Mouse (Mus musculus): ENCODE results near the gene Dnase2a. TPM values are rescaled to one million over a fixed set of nuclear protein-coding genes. Genes with fewer than 3 reads are reported as not detected.
A peak's percentile ranks its signal among the peaks of the same experiment; 100 is the strongest.

The Dnase2a gene
- polyA plus RNA-seq, 1 experiment from 2014 or later: 6.6 TPM

GRCm38 (mm10) chr8:84928456-84929306, 20.3 kb downstream of the Dnase2a start:
- 2% methylated on average over 51 of the region's 52 CpGs for WGBS
- Histone ChIP-seq H3K27me3 (ENCODE audit: low read depth, poor library complexity, severe bottlenecking) (peaks cover 72% of the 10 kb centered on the region), H3K36me3 (0 out of 2 replicates have a peak, but pooled peaks cover 3% of the 10 kb centered on the region), H3K4me3 (peak overlapping the region; percentile 61), H3K4me1 (peaks cover 14% of the 10 kb centered on the region), H3K9me3 (replicated peaks) (no peaks in the 10 kb centered on the region), H3K27ac (replicated peaks) (0 out of 2 replicates have a peak overlapping the region, but pooled peaks have one; percentile 33)
- peak; percentile 82 for DNase-seq (ENCODE audit: low spot score)

GRCm38 (mm10) chr8:84930582-84930981, 22.2 kb downstream of the Dnase2a start:
- Histone ChIP-seq H3K27me3 (ENCODE audit: low read depth, poor library complexity, severe bottlenecking) (peaks cover 85% of the 10 kb centered on the region), H3K4me3 (no peak overlapping the region), H3K4me1 (peaks cover 30% of the 10 kb centered on the region), H3K9me3 (replicated peaks) (no peaks in the 10 kb centered on the region), H3K27ac (replicated peaks) (no peak overlapping the region), H3K36me3 (no peaks in the 10 kb centered on the region)
- DNase-seq (ENCODE audit: low spot score): no peak
- WGBS: 92% methylated on average over 13 of the region's 13 CpGs

- 86% methylated on average over 16 of the region's 16 CpGs for WGBS
- peaks cover 42% of the 10 kb centered on the region for H3K4me1 ChIP-seq
- H3K27me3 ChIP-seq (ENCODE audit: low read depth, poor library complexity, severe bottlenecking): peaks cover 99% of the 10 kb centered on the region
- H3K9me3 ChIP-seq (replicated peaks): no peaks in the 10 kb centered on the region
- no peak for DNase-seq (ENCODE audit: low spot score)
- H3K4me3 ChIP-seq: no peak overlapping the region
- H3K36me3 ChIP-seq: no peaks in the 10 kb centered on the region
- no peak overlapping the region for H3K27ac ChIP-seq (replicated peaks)
Measured at GRCm38 (mm10) chr8:84933767-84934559, 25.6 kb downstream of the Dnase2a start.

- 0 out of 2 replicates have a peak overlapping the region, but pooled peaks have one; percentile 33 for H3K27ac ChIP-seq (replicated peaks)
- peaks cover 98% of the 10 kb centered on the region for H3K27me3 ChIP-seq (ENCODE audit: low read depth, poor library complexity, severe bottlenecking)
- peak overlapping the region; percentile 73 for H3K4me3 ChIP-seq
- peaks cover 36% of the 10 kb centered on the region for H3K4me1 ChIP-seq
- no peaks in the 10 kb centered on the region for H3K36me3 ChIP-seq
- H3K9me3 ChIP-seq (replicated peaks): no peaks in the 10 kb centered on the region
- DNase-seq (ENCODE audit: low spot score): peak; percentile 81
- WGBS: under 1% methylated on average over 15 of the region's 15 CpGs
Measured at GRCm38 (mm10) chr8:84934860-84935259, 26.5 kb downstream of the Dnase2a start.

GRCm38 (mm10) chr8:84935489-84935888, 27.1 kb downstream of the Dnase2a start:
- Histone ChIP-seq H3K4me1 (peaks cover 36% of the 10 kb centered on the region), H3K36me3 (no peaks in the 10 kb centered on the region), H3K9me3 (replicated peaks) (no peaks in the 10 kb centered on the region), H3K4me3 (peak overlapping the region; percentile 73), H3K27ac (replicated peaks) (0 out of 2 replicates have a peak overlapping the region, but pooled peaks have one; percentile 33), H3K27me3 (ENCODE audit: low read depth, poor library complexity, severe bottlenecking) (peaks cover 93% of the 10 kb centered on the region)
- DNase-seq (ENCODE audit: low spot score): peak; percentile 34
- 6% methylated on average over 14 of the region's 14 CpGs for WGBS

- H3K4me3 ChIP-seq: peak overlapping the region; percentile 73
- peaks cover 36% of the 10 kb centered on the region for H3K4me1 ChIP-seq
- H3K27me3 ChIP-seq (ENCODE audit: low read depth, poor library complexity, severe bottlenecking): peaks cover 93% of the 10 kb centered on the region
- H3K27ac ChIP-seq (replicated peaks): peak overlapping the region; percentile 81
- H3K9me3 ChIP-seq (replicated peaks): no peaks in the 10 kb centered on the region
- 23% methylated on average over 23 of the region's 23 CpGs for WGBS
- H3K36me3 ChIP-seq: no peaks in the 10 kb centered on the region
- no peak for DNase-seq (ENCODE audit: low spot score)
Measured at GRCm38 (mm10) chr8:84936041-84936961, 27.9 kb downstream of the Dnase2a start.

- peaks cover 92% of the 10 kb centered on the region for H3K27me3 ChIP-seq (ENCODE audit: low read depth, poor library complexity, severe bottlenecking)
- peak within 1 kb of the TSS; percentile 73 for H3K4me3 ChIP-seq
- peak; percentile 83 for DNase-seq (ENCODE audit: low spot score)
- H3K27ac ChIP-seq (replicated peaks): peak within 1 kb of the TSS; percentile 81
- no peaks in the 10 kb centered on the region for H3K36me3 ChIP-seq
- H3K4me1 ChIP-seq: peaks cover 36% of the 10 kb centered on the region
- WGBS: under 1% methylated on average over 50 of the region's 50 CpGs
- H3K9me3 ChIP-seq (replicated peaks): no peaks in the 10 kb centered on the region
Measured at GRCm38 (mm10) chr8:84936962-84937546, 28.7 kb downstream of the Dnase2a start, which contains the start of gene Mast1. TSS of gene Mast1 (minus strand) at chr8:84937359.

- Histone ChIP-seq H3K27ac (replicated peaks) (no peak overlapping the region), H3K27me3 (ENCODE audit: low read depth, poor library complexity, severe bottlenecking) (peaks cover 85% of the 10 kb centered on the region), H3K9me3 (replicated peaks) (no peaks in the 10 kb centered on the region), H3K4me3 (peak overlapping the region; percentile 73), H3K4me1 (peaks cover 36% of the 10 kb centered on the region), H3K36me3 (no peaks in the 10 kb centered on the region)
- WGBS: 66% methylated on average over 13 of the region's 13 CpGs
- DNase-seq (ENCODE audit: low spot score): no peak
Measured at GRCm38 (mm10) chr8:84937620-84938485, 29.5 kb downstream of the Dnase2a start.

- Histone ChIP-seq H3K4me3 (no peak overlapping the region), H3K27me3 (ENCODE audit: low read depth, poor library complexity, severe bottlenecking) (peaks cover 83% of the 10 kb centered on the region), H3K27ac (replicated peaks) (no peak overlapping the region), H3K9me3 (replicated peaks) (no peaks in the 10 kb centered on the region), H3K4me1 (peaks cover 32% of the 10 kb centered on the region), H3K36me3 (no peaks in the 10 kb centered on the region)
- 16% methylated on average over 4 of the region's 4 CpGs for WGBS
- DNase-seq (ENCODE audit: low spot score): no peak
Measured at GRCm38 (mm10) chr8:84943699-84944098, 35.3 kb downstream of the Dnase2a start.

GRCm38 (mm10) chr8:84944478-84945160, 36.3 kb downstream of the Dnase2a start:
- H3K27me3 ChIP-seq (ENCODE audit: low read depth, poor library complexity, severe bottlenecking): peaks cover 83% of the 10 kb centered on the region
- 2% methylated on average over 26 of the region's 26 CpGs for WGBS

More at GRCm38 (mm10) chr8:84944478-84945160, 36.3 kb downstream of the Dnase2a start:
- H3K4me1 ChIP-seq: peaks cover 32% of the 10 kb centered on the region
- H3K36me3 ChIP-seq: no peaks in the 10 kb centered on the region
- H3K27ac ChIP-seq (replicated peaks): no peak overlapping the region
- peak; percentile 78 for DNase-seq (ENCODE audit: low spot score)
- no peaks in the 10 kb centered on the region for H3K9me3 ChIP-seq (replicated peaks)
- peak overlapping the region; percentile 79 for H3K4me3 ChIP-seq
